Mouse (Mus musculus): Measurements from ENCODE around the gene Ccn2.

DNA sequence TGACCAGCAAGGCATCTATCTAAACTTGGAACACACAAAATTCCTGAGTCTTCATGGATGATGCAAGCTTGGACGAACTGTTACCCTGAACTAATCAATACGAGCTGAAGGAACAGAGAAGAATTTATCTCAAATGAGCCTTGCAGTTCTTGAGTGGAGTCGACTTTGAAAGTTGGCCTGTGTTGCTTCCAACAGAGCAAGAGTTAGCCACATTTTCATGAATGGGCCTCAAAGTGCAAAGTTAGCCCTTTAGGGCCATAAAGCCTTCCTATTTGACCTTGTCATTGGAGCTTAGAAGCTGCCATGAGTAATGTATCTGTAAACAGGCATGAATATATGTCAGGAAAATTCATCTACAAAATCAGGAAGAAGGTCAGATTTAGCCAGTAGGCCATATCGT, 19.5 kb downstream of the Ccn2 start:
- no peak for TF ChIP-seq CTCF (IDR thresholded peaks at IDR 0.05; ENCODE audit: low read depth, low read length)
- no peak for TF ChIP-seq GATA1 (IDR thresholded peaks at IDR 0.05; ENCODE audit: borderline replicate concordance, low read length)
- TF ChIP-seq TAL1 (conservative IDR thresholded peaks at IDR 0.05; ENCODE audit: low read depth, low read length): no peak
- TF ChIP-seq POLR2AphosphoS5 (IDR thresholded peaks at IDR 0.05; ENCODE audit: insufficient replicate concordance, low read depth, low read length): no peak
- no peak for TF ChIP-seq GATA2 (IDR thresholded peaks at IDR 0.05; ENCODE audit: borderline replicate concordance, low read depth, low read length)

All from G1E (cell line).